Mouse (Mus musculus) cerebellum, adult 11 months (tissue): ENCODE results near the gene Cercam.
"Not testable (repeated sequence)": the region's sequence is repeated elsewhere in the genome, so short reads cannot be mapped to it uniquely, and the experiment has no call there.

Source experiments
- DNase-seq: peaks from one replicate; pipeline ENCODE4 v3.0.0; 2022

Cercam gene

DNA sequence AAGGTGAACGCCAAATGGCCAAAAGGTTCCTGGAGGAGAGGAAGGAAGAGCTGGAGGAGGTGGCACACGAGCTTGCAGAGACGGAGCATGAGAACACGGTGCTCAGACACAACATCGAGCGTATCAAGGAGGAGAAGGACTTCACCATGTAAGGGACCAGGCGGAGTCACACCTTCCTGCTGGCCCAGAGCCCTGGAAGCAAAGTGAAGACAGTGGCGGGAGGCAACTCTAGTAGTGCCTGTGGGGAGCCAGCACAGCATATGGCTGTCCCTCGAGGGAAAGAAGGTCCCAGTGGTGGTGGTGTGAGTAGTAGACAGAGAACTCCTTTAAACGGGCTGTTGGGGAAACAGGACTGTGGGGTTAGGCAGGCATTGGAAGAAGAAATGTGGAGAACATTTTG lies 33.2 kb downstream of the Cercam start:
- no peak for DNase-seq

DNA sequence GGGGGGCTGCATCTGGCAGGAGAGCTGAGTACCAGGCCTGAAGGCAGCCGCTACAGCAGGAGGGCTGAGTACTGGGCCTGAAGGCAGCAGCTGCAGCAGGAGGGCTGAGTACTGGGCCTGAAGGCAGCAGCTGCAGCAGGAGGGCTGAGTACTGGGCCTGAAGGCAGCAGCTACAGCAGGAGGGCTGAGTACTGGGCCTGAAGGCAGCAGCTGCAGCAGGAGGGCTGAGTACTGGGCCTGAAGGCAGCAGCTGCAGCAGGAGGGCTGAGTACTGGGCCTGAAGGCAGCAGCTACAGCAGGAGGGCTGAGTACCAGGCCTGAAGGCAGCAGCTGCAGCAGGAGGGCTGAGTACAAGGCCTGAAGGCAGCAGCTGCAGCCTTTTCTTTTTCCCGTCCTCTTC lies 39.2 kb downstream of the Cercam start:
- DNase-seq = not testable (repeated sequence)

DNA sequence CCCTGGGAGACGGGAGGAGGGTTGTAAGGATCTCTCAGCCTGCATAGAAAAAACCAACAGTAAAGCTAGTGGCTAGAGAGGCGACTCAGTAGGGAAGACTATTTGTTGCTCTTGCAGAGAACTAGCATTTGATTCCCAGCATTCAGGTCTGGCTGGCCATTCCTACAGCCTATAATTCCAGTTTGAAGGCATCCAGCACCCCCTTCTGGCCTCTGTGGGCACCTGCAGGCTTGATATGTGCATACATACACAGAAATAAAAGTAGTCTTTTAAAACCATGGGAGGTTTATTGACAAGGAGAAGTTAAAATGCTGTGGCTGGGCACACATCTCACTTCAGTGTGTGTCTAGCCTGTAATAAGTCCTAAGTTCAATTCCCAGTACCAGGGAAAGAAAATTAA lies 41.1 kb downstream of the Cercam start:
- DNase-seq = no peak

DNA sequence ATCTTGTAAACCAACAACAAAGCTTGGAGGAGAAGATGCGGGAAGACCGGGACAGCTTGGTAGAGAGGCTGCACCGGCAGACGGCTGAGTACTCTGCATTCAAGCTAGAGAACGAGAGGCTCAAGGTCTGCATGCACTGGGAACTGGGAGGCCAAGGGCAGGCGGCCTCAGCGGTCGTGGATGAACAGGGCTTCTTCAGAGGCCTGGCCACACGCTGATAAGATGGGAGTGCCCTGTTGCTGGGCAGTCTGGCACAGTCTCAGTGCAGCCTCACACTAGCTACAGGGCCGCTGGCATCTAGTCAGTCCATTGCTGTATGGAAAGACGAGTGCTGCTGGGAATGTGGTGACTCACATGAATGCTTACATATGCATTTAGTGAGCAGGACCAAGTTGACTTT lies 48.7 kb downstream of the Cercam start:
- DNase-seq = no peak

DNA sequence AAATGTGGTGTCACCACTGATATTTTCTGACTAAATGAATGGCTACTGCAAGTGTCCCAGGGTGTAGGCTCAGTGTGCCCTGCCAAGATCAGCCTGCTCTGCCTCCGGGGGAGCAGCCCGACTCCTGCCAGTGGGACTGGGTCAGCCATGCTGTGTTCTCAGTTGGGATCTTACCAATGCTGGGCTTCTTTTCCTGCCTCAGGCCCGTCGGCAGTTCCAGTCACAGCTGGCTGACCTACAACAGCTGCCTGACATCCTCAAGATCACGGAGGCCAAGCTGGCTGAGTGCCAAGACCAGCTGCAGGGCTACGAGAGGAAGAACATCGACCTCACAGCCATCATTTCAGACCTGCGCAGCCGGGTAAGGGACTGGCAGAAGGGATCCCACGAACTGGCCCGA lies 53.0 kb downstream of the Cercam start:
- no peak for DNase-seq

DNA sequence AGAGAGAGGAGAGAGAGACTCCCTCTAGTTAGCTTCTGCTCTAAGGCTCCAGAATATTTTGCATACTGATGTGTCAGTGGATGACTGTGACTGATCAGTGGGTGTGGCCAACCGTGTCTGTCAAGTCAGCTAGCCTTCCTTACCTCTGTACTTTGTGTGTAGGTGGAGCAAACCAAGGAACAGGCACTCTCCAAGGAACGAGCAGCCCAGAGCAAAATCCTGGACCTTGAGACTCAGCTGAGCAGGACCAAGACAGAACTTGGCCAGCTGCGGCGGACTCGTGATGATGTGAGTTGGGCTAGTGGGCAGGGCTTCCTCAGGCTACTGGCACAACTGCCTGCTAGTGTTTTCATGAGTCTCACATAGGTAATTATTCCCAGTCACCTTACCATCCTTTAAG lies 57.6 kb downstream of the Cercam start:
- DNase-seq = no peak

DNA sequence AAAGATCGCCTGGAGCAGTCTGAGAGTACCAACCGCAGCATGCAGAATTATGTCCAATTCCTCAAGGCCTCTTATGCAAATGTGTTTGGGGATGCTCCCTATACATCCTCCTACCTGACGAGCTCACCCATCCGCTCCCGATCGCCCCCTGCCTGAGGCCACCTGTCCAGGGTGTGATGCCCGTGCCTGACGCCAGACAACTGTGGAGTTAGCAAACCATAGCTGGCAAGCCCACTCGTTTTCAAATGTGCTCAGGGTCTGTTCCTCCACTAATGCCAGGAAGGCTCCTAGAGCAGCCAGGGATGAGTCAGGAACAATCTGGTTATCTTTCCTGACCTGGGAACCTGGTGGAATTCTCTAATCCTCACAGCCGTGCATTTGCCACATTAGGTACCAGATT lies 61.5 kb downstream of the Cercam start:
- DNase-seq = peak; percentile 95

DNA sequence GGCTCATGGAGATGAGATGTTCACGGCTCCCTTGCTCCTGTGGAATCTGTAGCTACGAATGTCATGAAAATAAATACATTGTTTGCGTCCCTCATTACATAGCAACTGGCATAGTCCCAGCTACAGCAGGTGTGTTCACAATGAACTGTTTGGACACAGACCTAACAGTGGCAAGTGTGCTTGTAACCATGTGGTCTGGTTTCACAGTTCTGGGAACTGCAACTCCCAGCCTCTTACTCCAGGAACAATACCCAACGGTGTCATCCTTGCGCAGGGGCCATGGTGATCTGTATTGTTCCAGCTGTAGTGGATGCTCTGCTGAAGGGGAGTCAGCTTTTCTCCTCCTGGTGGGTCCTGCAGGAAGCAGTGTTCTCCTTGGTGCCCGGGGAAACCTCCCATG lies 62.2 kb downstream of the Cercam start:
- DNase-seq = no peak
